Mouse (Mus musculus) MEL (cell line): ENCODE measurements around the gene St6gal1.

Source experiments
- CHD2 ChIP-seq: IDR thresholded peaks from 2 replicates; pipeline ENCODE4 v1.6.1; 2011; ENCODE audit warnings: low read length, improper control_type of control experiment
- CTCF ChIP-seq, 3 experiments: IDR thresholded peaks in 2 of 3; conservative IDR thresholded peaks in 1 of 3; 2 replicates each; pipeline ENCODE4 v1.5.1; 2011 to 2012; ENCODE audit warnings: low read length in 3 of 3, low read depth in 2 of 3, mild to moderate bottlenecking in 2 of 3, improper control_type of control experiment in 1 of 3, inconsistent platforms in 1 of 3, mixed read lengths in 1 of 3, moderate library complexity in 1 of 3; ENCODE audit not compliant: control insufficient read depth in 1 of 3, insufficient read depth in 1 of 3, poor library complexity in 1 of 3, severe bottlenecking in 1 of 3
- EP300 ChIP-seq, 2 experiments: IDR thresholded peaks; 2 replicates each; pipeline ENCODE4 v1.6.1; 2011; ENCODE audit warnings: improper control_type of control experiment in 2 of 2, low read length in 2 of 2, low read depth in 1 of 2, mild to moderate bottlenecking in 1 of 2
- ETS1 ChIP-seq: IDR thresholded peaks from 2 replicates; pipeline ENCODE4 v1.6.1; 2012; ENCODE audit warnings: low read depth, mild to moderate bottlenecking, inconsistent platforms, low read length, improper control_type of control experiment, moderate library complexity
- MAFK ChIP-seq: IDR thresholded peaks from 2 replicates; pipeline ENCODE4 v1.6.1; 2011; ENCODE audit warnings: low read depth, mild to moderate bottlenecking, low read length, improper control_type of control experiment, borderline replicate concordance
- POLR2A ChIP-seq, 2 experiments: IDR thresholded peaks; 2 replicates each; pipeline ENCODE4 v1.6.1; 2011 to 2012; ENCODE audit warnings: low read length in 2 of 2, mild to moderate bottlenecking in 2 of 2, control low read depth in 1 of 2, improper control_type of control experiment in 1 of 2, low read depth in 1 of 2, moderate library complexity in 1 of 2; ENCODE audit not compliant: control insufficient read depth in 1 of 2, insufficient read depth in 1 of 2, poor library complexity in 1 of 2
- RCOR1 ChIP-seq: IDR thresholded peaks from 2 replicates; pipeline ENCODE4 v1.6.1; 2012; ENCODE audit warnings: low read depth, mild to moderate bottlenecking, inconsistent platforms, low read length, improper control_type of control experiment
- TAL1 ChIP-seq: IDR thresholded peaks from 2 replicates; pipeline ENCODE4 v1.6.1; 2012; ENCODE audit warnings: mild to moderate bottlenecking, inconsistent platforms, low read length, moderate library complexity, mixed read lengths
- USF1 ChIP-seq: IDR thresholded peaks from 2 replicates; pipeline ENCODE4 v1.6.1; 2014; ENCODE audit warnings: low read depth, mild to moderate bottlenecking, inconsistent platforms, low read length, improper control_type of control experiment, moderate library complexity
- ZC3H11A ChIP-seq: IDR thresholded peaks from 2 replicates; pipeline ENCODE4 v1.6.1; 2012; ENCODE audit warnings: low read depth, mild to moderate bottlenecking, inconsistent platforms, low read length, improper control_type of control experiment
- ZKSCAN1 ChIP-seq: IDR thresholded peaks from 2 replicates; pipeline ENCODE4 v1.6.1; 2012; ENCODE audit warnings: low read depth, mild to moderate bottlenecking, inconsistent platforms, low read length, improper control_type of control experiment, moderate library complexity

DNA sequence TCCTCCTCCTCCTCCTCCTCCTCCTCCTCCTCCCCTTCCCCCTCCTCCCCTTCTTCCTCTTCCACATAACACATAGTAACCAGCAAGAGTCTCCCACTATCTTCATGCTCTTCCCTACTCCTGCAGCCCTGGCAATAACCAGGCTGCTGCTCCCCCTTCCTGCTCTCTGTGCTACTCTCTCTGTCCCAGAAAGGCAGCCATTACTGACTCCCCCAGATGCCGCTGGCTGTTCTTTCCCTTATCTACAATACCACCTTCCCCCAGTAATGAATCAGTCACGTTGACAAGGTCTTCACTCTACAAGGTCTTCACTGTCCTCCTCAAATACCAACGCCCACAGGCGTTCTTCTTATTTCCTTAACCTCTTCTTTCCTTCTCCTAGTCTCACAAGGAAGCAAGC lies 176.9 kb downstream of the St6gal1 start:
- TF ChIP-seq EP300 (IDR thresholded peaks at IDR 0.05; ENCODE audit: low read depth in 1 of 2, low read length in 2 of 2) = peak in 1 of 2 experiments; percentile 35; a peak in 1 of 4 replicates
- no peak for TF ChIP-seq CTCF (IDR thresholded peaks at IDR 0.05 in 2 of 3, conservative IDR thresholded peaks at IDR 0.05 in 1 of 3; ENCODE audit: control insufficient read depth in 1 of 3, insufficient read depth in 1 of 3, low read depth in 2 of 3, low read length in 3 of 3, poor library complexity in 1 of 3, severe bottlenecking in 1 of 3)
- no peak for TF ChIP-seq MAFK
- no peak for TF ChIP-seq POLR2A (IDR thresholded peaks at IDR 0.05; ENCODE audit: control insufficient read depth in 1 of 2, insufficient read depth in 1 of 2, low read depth in 1 of 2, low read length in 2 of 2, poor library complexity in 1 of 2)
- TF ChIP-seq ETS1 = no peak
- TF ChIP-seq ZC3H11A = no peak
- TF ChIP-seq TAL1 = peak; percentile 68
- no peak for TF ChIP-seq RCOR1
- no peak for TF ChIP-seq CHD2
- TF ChIP-seq USF1 = no peak
- TF ChIP-seq ZKSCAN1 = no peak
